Mouse (Mus musculus) kidney, postnatal 25 days (tissue): ENCODE data around the gene Hmgb1.

ENCODE experiments used
- DNase-seq, 2 experiments: peaks; one replicate each; pipeline ENCODE4 v3.0.0; 2021; ENCODE audit warnings: mixed read lengths in 2 of 2

The Hmgb1 gene

GRCm38 (mm10) chr5:149099009-149099408, 85.3 kb downstream of the Hmgb1 start:
- no peak for DNase-seq

GRCm38 (mm10) chr5:149097841-149098240, 86.4 kb downstream of the Hmgb1 start:
- no peak for DNase-seq

GRCm38 (mm10) chr5:149096284-149096683, 88.0 kb downstream of the Hmgb1 start:
- no peak for DNase-seq

GRCm38 (mm10) chr5:149092926-149093325, 91.4 kb downstream of the Hmgb1 start:
- DNase-seq, result no peak

GRCm38 (mm10) chr5:149092526-149092925, 91.8 kb downstream of the Hmgb1 start:
- DNase-seq, result no peak

GRCm38 (mm10) chr5:149091256-149091655, 93.0 kb downstream of the Hmgb1 start:
- no peak for DNase-seq

GRCm38 (mm10) chr5:149089860-149090259, 94.4 kb downstream of the Hmgb1 start:
- no peak for DNase-seq

GRCm38 (mm10) chr5:149089456-149089855, 94.8 kb downstream of the Hmgb1 start:
- no peak for DNase-seq

- no peak for DNase-seq
These were observed 95.4 kb downstream of the Hmgb1 start for GRCm38 (mm10) chr5:149088891-149089290.

GRCm38 (mm10) chr5:149088149-149088548, 96.1 kb downstream of the Hmgb1 start:
- DNase-seq, result peak in 1 of 2 experiments; percentile 13

GRCm38 (mm10) chr5:149086382-149087244, 97.7 kb downstream of the Hmgb1 start:
- no peak for DNase-seq

GRCm38 (mm10) chr5:149080466-149080865, 103.8 kb downstream of the Hmgb1 start:
- DNase-seq, result no peak

GRCm38 (mm10) chr5:149079758-149080150, 104.5 kb downstream of the Hmgb1 start:
- DNase-seq, result no peak

- DNase-seq, result peak; percentile 7 to 38
These were observed 105.1 kb downstream of the Hmgb1 start for GRCm38 (mm10) chr5:149079018-149079757.

GRCm38 (mm10) chr5:149077136-149077535, 107.2 kb downstream of the Hmgb1 start:
- DNase-seq, result no peak

- no peak for DNase-seq
These were observed 112.7 kb downstream of the Hmgb1 start for GRCm38 (mm10) chr5:149071546-149071945.

- DNase-seq, result no peak
These were observed 115.5 kb downstream of the Hmgb1 start for GRCm38 (mm10) chr5:149068745-149069144.

GRCm38 (mm10) chr5:149068247-149068740, 116.0 kb downstream of the Hmgb1 start:
- no peak for DNase-seq

GRCm38 (mm10) chr5:149067501-149067961, 116.8 kb downstream of the Hmgb1 start:
- DNase-seq, result no peak

GRCm38 (mm10) chr5:149062833-149063232, 121.5 kb downstream of the Hmgb1 start:
- DNase-seq, result peak; percentile 48 to 64

- peak in 1 of 2 experiments; percentile 48 for DNase-seq
These were observed 130.7 kb downstream of the Hmgb1 start for GRCm38 (mm10) chr5:149053352-149054168.
